Mouse (Mus musculus): ENCODE measurements at regions not wholly inside any gene's neighbourhood (a gene's known extent, or its start where the extent isn't known, plus 50 kb on each side); places are given as distances from the start of the nearest gene placed in this dataset.

GRCm38 (mm10) chr9:14108798-14109197, 166.1 kb upstream of the Sesn3 start:
- Histone ChIP-seq H3K4me1 (peaks cover 2% of the 10 kb centered on the region; the same call in 1 of the 2 replicates), H3K9me3 (no peaks in the 10 kb centered on the region), H3K27me3 (no peaks in the 10 kb centered on the region), H3K4me3 (no peak overlapping the region), H3K9ac (no peak overlapping the region), H3K27ac (no peak overlapping the region), H3K4me2 (replicated peaks) (no peak overlapping the region), H3K36me3 (no peaks in the 10 kb centered on the region)
- WGBS = 69% methylated on average over 4 of the region's 4 CpGs
- no peak for ATAC-seq (ENCODE audit: insufficient number of reproducible peaks, insufficient read depth, low FRiP score, low TSS enrichment)

- Histone ChIP-seq H3K4me3 (no peak overlapping the region), H3K27ac (no peak overlapping the region), H3K4me2 (replicated peaks) (no peak overlapping the region), H3K27me3 (no peaks in the 10 kb centered on the region), H3K9me3 (no peaks in the 10 kb centered on the region), H3K9ac (no peak overlapping the region), H3K4me1 (peaks cover 3% of the 10 kb centered on the region; the same call in 1 of the 2 replicates), H3K36me3 (no peaks in the 10 kb centered on the region)
- ATAC-seq (ENCODE audit: insufficient number of reproducible peaks, insufficient read depth, low FRiP score, low TSS enrichment) = no peak
- WGBS = 71% methylated on average over 4 of the region's 4 CpGs
Measured at GRCm38 (mm10) chr9:14109492-14109891, 165.4 kb upstream of the Sesn3 start.

- H3K9me3 ChIP-seq = no peaks in the 10 kb centered on the region
- no peaks in the 10 kb centered on the region for H3K36me3 ChIP-seq
- H3K4me3 ChIP-seq = no peak overlapping the region
- ATAC-seq (ENCODE audit: insufficient number of reproducible peaks, insufficient read depth, low FRiP score, low TSS enrichment) = no peak
- 63% methylated on average over 2 of the region's 2 CpGs for WGBS
- no peaks in the 10 kb centered on the region for H3K27me3 ChIP-seq
- H3K4me2 ChIP-seq (replicated peaks) = no peak overlapping the region
- peaks cover 3% of the 10 kb centered on the region; the same call in 1 of the 2 replicates for H3K4me1 ChIP-seq
- H3K27ac ChIP-seq = no peak overlapping the region
- H3K9ac ChIP-seq = no peak overlapping the region
Measured at GRCm38 (mm10) chr9:14111713-14112112, 163.2 kb upstream of the Sesn3 start.

GRCm38 (mm10) chr9:14115521-14115920, 159.3 kb upstream of the Sesn3 start:
- Histone ChIP-seq H3K4me1 (peaks cover 7% of the 10 kb centered on the region; the same call in 1 of the 2 replicates), H3K27ac (no peak overlapping the region), H3K4me2 (replicated peaks) (no peak overlapping the region), H3K9ac (no peak overlapping the region), H3K4me3 (no peak overlapping the region), H3K36me3 (no peaks in the 10 kb centered on the region), H3K9me3 (no peaks in the 10 kb centered on the region), H3K27me3 (no peaks in the 10 kb centered on the region)
- WGBS = 76% methylated on average over 3 of the region's 3 CpGs
- no peak for ATAC-seq (ENCODE audit: insufficient number of reproducible peaks, insufficient read depth, low FRiP score, low TSS enrichment)

- Histone ChIP-seq H3K9me3 (no peaks in the 10 kb centered on the region), H3K27me3 (no peaks in the 10 kb centered on the region), H3K4me1 (peaks cover 7% of the 10 kb centered on the region; the same call in 1 of the 2 replicates), H3K4me3 (no peak overlapping the region), H3K9ac (no peak overlapping the region), H3K4me2 (replicated peaks) (no peak overlapping the region), H3K27ac (no peak overlapping the region), H3K36me3 (no peaks in the 10 kb centered on the region)
- ATAC-seq (ENCODE audit: insufficient number of reproducible peaks, insufficient read depth, low FRiP score, low TSS enrichment) = no peak
- 74% methylated on average over 8 of the region's 8 CpGs for WGBS
Measured at GRCm38 (mm10) chr9:14116097-14116840, 158.6 kb upstream of the Sesn3 start.

- Histone ChIP-seq H3K4me3 (no peak overlapping the region), H3K9me3 (0 out of 2 replicates have a peak, but pooled peaks cover 3% of the 10 kb centered on the region), H3K27me3 (no peaks in the 10 kb centered on the region), H3K4me1 (no peaks in the 10 kb centered on the region), H3K36me3 (no peaks in the 10 kb centered on the region), H3K27ac (no peak overlapping the region), H3K4me2 (replicated peaks) (no peak overlapping the region), H3K9ac (no peak overlapping the region)
- WGBS = 84% methylated on average over 5 of the region's 5 CpGs
- ATAC-seq (ENCODE audit: insufficient number of reproducible peaks, insufficient read depth, low FRiP score, low TSS enrichment) = no peak
Measured at GRCm38 (mm10) chr9:14133372-14133771, 141.5 kb upstream of the Sesn3 start.

- ATAC-seq (ENCODE audit: insufficient number of reproducible peaks, insufficient read depth, low FRiP score, low TSS enrichment) = no peak
- Histone ChIP-seq H3K4me3 (no peak overlapping the region), H3K36me3 (no peaks in the 10 kb centered on the region), H3K4me1 (no peaks in the 10 kb centered on the region), H3K9ac (no peak overlapping the region), H3K4me2 (replicated peaks) (no peak overlapping the region), H3K27ac (no peak overlapping the region), H3K27me3 (no peaks in the 10 kb centered on the region), H3K9me3 (0 out of 2 replicates have a peak, but pooled peaks cover 3% of the 10 kb centered on the region)
- 77% methylated on average over 6 of the region's 6 CpGs for WGBS
Measured at GRCm38 (mm10) chr9:14134894-14135450, 139.9 kb upstream of the Sesn3 start.

GRCm38 (mm10) chr9:14141321-14141720, 133.5 kb upstream of the Sesn3 start:
- H3K4me2 ChIP-seq (replicated peaks) = no peak overlapping the region
- H3K4me3 ChIP-seq = no peak overlapping the region
- no peaks in the 10 kb centered on the region; the same call in 1 of the 2 replicates for H3K27me3 ChIP-seq
- 93% methylated on average over 4 of the region's 4 CpGs for WGBS
- no peaks in the 10 kb centered on the region for H3K4me1 ChIP-seq
- no peak for ATAC-seq (ENCODE audit: insufficient number of reproducible peaks, insufficient read depth, low FRiP score, low TSS enrichment)
- H3K27ac ChIP-seq = no peak overlapping the region
- no peaks in the 10 kb centered on the region for H3K36me3 ChIP-seq
- no peaks in the 10 kb centered on the region for H3K9me3 ChIP-seq
- H3K9ac ChIP-seq = no peak overlapping the region

GRCm38 (mm10) chr9:14143988-14144387, 130.9 kb upstream of the Sesn3 start:
- Histone ChIP-seq H3K27ac (no peak overlapping the region), H3K4me2 (replicated peaks) (no peak overlapping the region), H3K4me1 (no peaks in the 10 kb centered on the region), H3K36me3 (no peaks in the 10 kb centered on the region), H3K9ac (no peak overlapping the region), H3K9me3 (no peaks in the 10 kb centered on the region), H3K27me3 (no peaks in the 10 kb centered on the region; the same call in 1 of the 2 replicates), H3K4me3 (no peak overlapping the region)
- 26% methylated on average over 2 of the region's 2 CpGs for WGBS
- ATAC-seq (ENCODE audit: insufficient number of reproducible peaks, insufficient read depth, low FRiP score, low TSS enrichment) = no peak

- Histone ChIP-seq H3K27ac (no peak overlapping the region), H3K9me3 (no peaks in the 10 kb centered on the region), H3K36me3 (no peaks in the 10 kb centered on the region), H3K4me2 (replicated peaks) (no peak overlapping the region), H3K9ac (no peak overlapping the region), H3K27me3 (no peaks in the 10 kb centered on the region), H3K4me1 (no peaks in the 10 kb centered on the region), H3K4me3 (no peak overlapping the region)
- WGBS = 89% methylated on average over 7 of the region's 7 CpGs
- ATAC-seq (ENCODE audit: insufficient number of reproducible peaks, insufficient read depth, low FRiP score, low TSS enrichment) = no peak
Measured at GRCm38 (mm10) chr9:14147088-14147487, 127.8 kb upstream of the Sesn3 start.

- Histone ChIP-seq H3K9me3 (no peaks in the 10 kb centered on the region), H3K36me3 (no peaks in the 10 kb centered on the region), H3K27me3 (no peaks in the 10 kb centered on the region), H3K27ac (no peak overlapping the region), H3K4me2 (replicated peaks) (no peak overlapping the region), H3K4me1 (no peaks in the 10 kb centered on the region), H3K9ac (no peak overlapping the region), H3K4me3 (no peak overlapping the region)
- ATAC-seq (ENCODE audit: insufficient number of reproducible peaks, insufficient read depth, low FRiP score, low TSS enrichment) = no peak
- WGBS = 70% methylated on average over 4 of the region's 4 CpGs
Measured at GRCm38 (mm10) chr9:14147731-14148130, 127.1 kb upstream of the Sesn3 start.

GRCm38 (mm10) chr9:14150288-14150687, 124.6 kb upstream of the Sesn3 start:
- H3K27ac ChIP-seq = no peak overlapping the region
- no peaks in the 10 kb centered on the region for H3K36me3 ChIP-seq
- no peak overlapping the region for H3K4me2 ChIP-seq (replicated peaks)
- ATAC-seq (ENCODE audit: insufficient number of reproducible peaks, insufficient read depth, low FRiP score, low TSS enrichment) = no peak
- H3K9ac ChIP-seq = no peak overlapping the region
- no peaks in the 10 kb centered on the region for H3K27me3 ChIP-seq
- H3K9me3 ChIP-seq = no peaks in the 10 kb centered on the region
- 49% methylated on average over 9 of the region's 9 CpGs for WGBS
- no peaks in the 10 kb centered on the region for H3K4me1 ChIP-seq
- H3K4me3 ChIP-seq = no peak overlapping the region

Measured in embryonic facial prominence, embryonic 12.5 days (tissue).